Mouse (Mus musculus): ENCODE measurements at regions not wholly inside any gene's neighbourhood (a gene's known extent, or its start where the extent isn't known, plus 50 kb on each side); places are given as distances from the start of the nearest gene placed in this dataset.
"Not testable (repeated sequence)": the region's sequence is repeated elsewhere in the genome, so short reads cannot be mapped to it uniquely, and the experiment has no call there.

DNA sequence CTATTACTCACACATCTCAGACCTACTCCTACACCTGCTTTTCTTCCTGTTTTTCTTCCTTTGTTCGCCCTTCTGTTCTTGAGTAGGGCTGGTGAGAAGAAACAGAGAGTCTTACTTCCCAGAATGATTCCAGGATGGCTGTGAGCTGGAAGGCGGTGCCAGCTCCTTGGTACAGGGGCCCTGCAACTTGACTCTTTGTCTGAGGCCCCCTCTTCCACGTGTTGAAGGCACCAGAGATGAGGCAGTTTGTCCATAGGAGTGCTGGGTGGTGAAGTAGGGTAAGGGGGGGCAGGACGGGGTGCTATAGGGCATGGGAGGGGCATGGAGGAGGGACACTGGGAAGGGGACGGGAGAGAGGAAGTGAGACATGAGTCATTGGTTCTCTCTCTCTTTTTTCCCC is 60.8 kb downstream of the Dmrta2 start:
- no peak for DNase-seq (ENCODE audit: low spot score in 2 of 2)

- DNase-seq (ENCODE audit: low spot score in 2 of 2): no peak
Measured at GRCm38 (mm10) chr4:110044851-110045618, 67.2 kb downstream of the Dmrta2 start.

GRCm38 (mm10) chr4:110045651-110046269 is 67.9 kb downstream of the Dmrta2 start:
- DNase-seq (ENCODE audit: low spot score in 2 of 2): no peak

GRCm38 (mm10) chr4:110046270-110046651 is 68.4 kb downstream of the Dmrta2 start:
- DNase-seq (ENCODE audit: low spot score in 2 of 2): no peak

DNA sequence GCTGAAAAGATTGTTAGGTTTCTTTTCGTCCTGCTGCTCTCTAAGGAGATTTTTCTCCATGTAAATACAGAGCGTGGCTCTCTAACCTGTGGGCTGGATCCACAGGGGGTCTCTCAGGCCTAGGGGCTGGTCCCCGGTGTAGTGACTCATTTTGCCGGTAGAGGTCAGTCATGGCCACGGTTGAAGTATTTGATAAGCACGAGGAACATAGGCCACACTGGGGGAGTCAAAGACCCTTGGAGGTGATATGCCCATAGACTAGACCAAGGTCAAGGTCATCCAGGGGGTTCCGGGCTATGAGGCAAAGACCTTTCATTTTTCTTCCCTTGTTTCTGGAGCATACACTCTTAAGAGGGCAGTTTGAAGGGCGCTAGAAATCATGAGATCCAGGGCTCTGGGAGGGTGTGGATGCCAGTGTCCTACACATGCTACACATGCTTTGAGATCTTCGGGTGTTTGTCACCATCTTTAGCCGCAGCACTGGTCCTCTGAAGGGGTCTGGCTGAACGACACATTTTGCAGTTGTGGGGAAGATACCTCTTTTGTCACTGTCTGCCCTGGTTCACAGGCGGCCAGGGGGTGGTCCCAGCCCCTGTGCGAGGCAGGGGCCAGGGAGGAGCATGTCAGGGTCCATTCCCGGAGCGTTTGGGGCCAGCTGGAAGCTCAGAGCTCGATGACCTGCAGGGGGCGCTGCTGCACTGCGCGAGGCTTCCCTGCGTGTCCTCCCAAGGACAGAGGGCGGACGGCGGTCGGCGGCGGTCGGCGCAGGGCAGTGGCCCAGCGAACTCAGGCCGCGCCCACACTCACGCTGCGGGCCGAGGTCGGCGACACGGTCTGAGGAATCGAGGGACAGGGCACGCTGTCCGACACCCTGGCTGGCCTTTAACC is 72.8 kb downstream of the Dmrta2 start:
- DNase-seq (ENCODE audit: low spot score in 2 of 2): peak; percentile 81 to 82

DNA sequence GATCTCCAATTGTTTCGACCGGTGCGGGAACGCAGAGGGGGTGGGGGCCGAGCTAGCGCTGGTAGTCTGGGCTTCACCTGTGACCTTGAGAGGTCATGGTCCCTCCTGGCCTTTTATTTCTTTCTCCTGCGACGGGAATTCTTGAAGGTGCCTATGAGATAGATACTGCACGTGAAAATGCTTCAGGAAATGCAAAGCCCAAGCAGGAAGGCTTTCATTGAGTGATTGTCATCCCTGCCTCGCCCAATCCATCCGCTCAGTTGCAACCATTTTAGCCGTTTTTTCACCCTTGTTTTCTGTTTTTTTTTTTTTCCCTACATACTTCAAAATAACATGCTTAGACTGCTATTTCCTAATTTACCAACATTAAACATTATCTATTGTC is 73.4 kb downstream of the Dmrta2 start:
- no peak for DNase-seq (ENCODE audit: low spot score in 2 of 2)

DNA sequence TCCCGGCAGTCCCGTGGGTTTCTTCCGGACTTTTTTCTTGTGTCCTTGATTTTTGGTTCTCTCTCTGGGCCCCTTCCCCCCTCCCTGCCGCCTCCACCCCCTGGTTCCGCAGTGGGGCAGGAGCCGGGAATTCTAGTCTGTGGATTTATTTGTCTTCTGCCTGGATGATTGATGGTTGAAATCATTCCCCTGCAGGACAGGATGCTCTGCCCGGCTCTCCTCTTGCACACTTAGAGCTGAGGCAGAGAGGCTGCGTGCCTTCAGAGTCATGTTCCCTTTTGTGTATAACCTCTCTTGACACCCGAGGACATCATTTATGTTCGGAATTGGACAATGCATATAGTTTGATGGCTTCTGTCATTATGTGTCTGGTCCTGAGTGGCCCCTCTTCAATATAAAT is 74.0 kb downstream of the Dmrta2 start:
- DNase-seq (ENCODE audit: low spot score in 2 of 2): no peak

- no peak for DNase-seq (ENCODE audit: low spot score in 2 of 2)
Measured at GRCm38 (mm10) chr4:110052998-110053397, 75.1 kb downstream of the Dmrta2 start.

DNA sequence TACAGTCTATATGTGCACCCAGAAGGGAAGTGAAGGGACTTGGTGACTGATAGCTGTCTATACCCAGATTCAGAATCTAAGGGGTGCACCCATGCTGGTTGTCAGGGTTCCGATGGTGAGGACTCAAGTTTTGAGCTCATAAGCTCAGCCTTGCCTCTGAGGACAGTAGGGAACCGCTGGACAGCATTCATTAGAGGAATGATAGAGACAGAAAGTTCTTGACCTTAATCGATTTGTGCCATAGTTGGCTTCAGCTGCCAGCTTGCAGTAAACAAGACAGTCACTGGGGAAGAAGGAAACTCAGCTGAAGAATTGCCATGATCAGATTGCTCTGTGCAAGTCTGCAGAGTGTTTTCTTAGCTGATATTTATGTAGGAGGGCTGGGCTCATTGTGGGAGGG is 96.0 kb downstream of the Dmrta2 start:
- DNase-seq (ENCODE audit: low spot score in 2 of 2): no peak

- peak; percentile 22 to 63 for DNase-seq (ENCODE audit: low spot score in 2 of 2)
Measured at GRCm38 (mm10) chr4:110083371-110083770, 105.5 kb downstream of the Dmrta2 start.

GRCm38 (mm10) chr4:110087570-110088247 is 109.9 kb downstream of the Dmrta2 start:
- DNase-seq (ENCODE audit: low spot score in 2 of 2): peak in 1 of 2 experiments; percentile 9

- DNase-seq (ENCODE audit: low spot score in 2 of 2): no peak
Measured at GRCm38 (mm10) chr4:110093040-110093820, 115.4 kb downstream of the Dmrta2 start.

DNA sequence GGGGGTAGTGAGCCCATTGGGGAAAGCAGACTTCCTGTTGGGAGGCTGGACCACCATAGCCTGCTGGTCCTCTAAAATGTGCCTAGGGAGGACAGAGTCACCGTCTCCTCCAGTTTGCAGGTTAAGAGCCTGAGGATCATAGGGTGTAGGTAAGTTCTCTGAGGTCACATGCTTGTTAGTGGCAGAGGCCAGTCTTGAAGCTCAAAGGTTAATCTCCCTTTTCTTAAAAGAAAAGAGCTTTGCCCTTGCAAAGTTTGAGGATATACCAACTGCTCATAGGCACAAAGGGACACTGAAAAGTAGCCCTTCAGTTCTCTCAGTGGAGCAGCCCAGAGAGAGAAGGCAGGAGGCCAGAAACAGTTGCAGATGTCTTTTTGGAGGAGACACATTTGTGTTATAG is 116.7 kb downstream of the Dmrta2 start:
- DNase-seq (ENCODE audit: low spot score in 2 of 2): no peak

- no peak for DNase-seq (ENCODE audit: low spot score in 2 of 2)
Measured at GRCm38 (mm10) chr4:110095760-110096593, 118.1 kb downstream of the Dmrta2 start.

- not testable (repeated sequence) for DNase-seq (ENCODE audit: low spot score in 2 of 2)
Measured at GRCm38 (mm10) chr4:110104119-110104518, 126.3 kb downstream of the Dmrta2 start.

- DNase-seq (ENCODE audit: low spot score in 2 of 2): no peak
Measured at GRCm38 (mm10) chr4:110106620-110107243, 128.9 kb downstream of the Dmrta2 start.

GRCm38 (mm10) chr4:110119438-110119837 is 141.6 kb downstream of the Dmrta2 start:
- DNase-seq (ENCODE audit: low spot score in 2 of 2): no peak

DNA sequence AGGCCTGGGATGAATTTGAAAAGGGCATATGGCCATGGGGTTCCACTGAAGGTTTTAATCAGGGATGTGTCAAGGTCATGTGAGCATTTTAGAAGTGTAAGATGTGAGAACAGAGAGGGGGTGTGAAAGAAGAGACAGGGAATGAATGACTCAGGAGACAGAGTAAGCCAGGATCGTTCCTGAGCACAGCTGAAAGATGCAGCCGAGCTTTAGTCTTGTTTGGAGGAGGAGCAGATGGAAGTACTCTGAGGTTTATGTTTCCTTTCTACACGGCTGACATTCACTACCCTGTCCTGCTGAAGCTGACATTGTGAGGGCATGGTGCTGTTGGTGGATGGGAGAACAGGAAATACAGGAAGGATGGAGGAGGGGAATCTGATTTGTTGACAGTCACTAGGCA is 142.0 kb downstream of the Dmrta2 start:
- DNase-seq (ENCODE audit: low spot score in 2 of 2): no peak

- DNase-seq (ENCODE audit: low spot score in 2 of 2): no peak
Measured at GRCm38 (mm10) chr4:110120761-110121160, 142.9 kb downstream of the Dmrta2 start.

Measured in layer of hippocampus, postnatal 14 days (tissue).